Mouse (Mus musculus): ENCODE measurements around the gene Eml4. TPM values are rescaled to one million over a fixed set of nuclear protein-coding genes. Genes with fewer than 3 reads are reported as not detected.
A peak's percentile ranks its signal among the peaks of the same experiment; 100 is the strongest.

Eml4 gene
- polyA plus RNA-seq, 2 experiments: 42.5 to 47.9 TPM

- Histone ChIP-seq H3K27ac (replicated peaks; ENCODE audit: low read depth, low read length) (no peak overlapping the region), H3K36me3 (ENCODE audit: control insufficient read depth, insufficient read depth, low read length) (no peaks in the 10 kb centered on the region), H3K9me3 (ENCODE audit: control insufficient read depth, low read length) (no peaks in the 10 kb centered on the region), H3K4me2 (replicated peaks; ENCODE audit: low read depth, low read length, severe bottlenecking) (no peak overlapping the region), H3K4me3 (replicated peaks; ENCODE audit: low read length) (no peak overlapping the region), H3K4me1 (ENCODE audit: control insufficient read depth, insufficient read depth, low read length) (peaks cover 18% of the 10 kb centered on the region), H3K9ac (ENCODE audit: low read depth, low read length, severe bottlenecking) (no peak overlapping the region), H3K27me3 (ENCODE audit: control insufficient read depth, insufficient read depth, low read length) (no peaks in the 10 kb centered on the region)
- 49% methylated on average over 7 of the region's 7 CpGs for WGBS
- DNase-seq (ENCODE audit: low spot score): no peak
- TF ChIP-seq POLR2A (IDR thresholded peaks at IDR 0.05; ENCODE audit: borderline replicate concordance, extremely low read depth, insufficient read depth, insufficient read length): no peak
- ATAC-seq (ENCODE audit: low FRiP score, low read depth): no peak
These were observed 174.0 kb downstream of the Eml4 start for GRCm38 (mm10) chr17:83524753-83525152.

- DNase-seq (ENCODE audit: low spot score): no peak
- WGBS: 18% methylated on average over 8 of the region's 8 CpGs
- no peak for TF ChIP-seq POLR2A (IDR thresholded peaks at IDR 0.05; ENCODE audit: borderline replicate concordance, extremely low read depth, insufficient read depth, insufficient read length)
- ATAC-seq (ENCODE audit: low FRiP score, low read depth): no peak
- no peak overlapping the region for H3K27ac ChIP-seq (replicated peaks; ENCODE audit: low read depth, low read length)
- no peaks in the 10 kb centered on the region for H3K9me3 ChIP-seq (ENCODE audit: control insufficient read depth, low read length)
- H3K27me3 ChIP-seq (ENCODE audit: control insufficient read depth, insufficient read depth, low read length): no peaks in the 10 kb centered on the region
- H3K36me3 ChIP-seq (ENCODE audit: control insufficient read depth, insufficient read depth, low read length): no peaks in the 10 kb centered on the region
- no peak overlapping the region for H3K4me2 ChIP-seq (replicated peaks; ENCODE audit: low read depth, low read length, severe bottlenecking)
- no peak overlapping the region for H3K4me3 ChIP-seq (replicated peaks; ENCODE audit: low read length)
- H3K9ac ChIP-seq (ENCODE audit: low read depth, low read length, severe bottlenecking): no peak overlapping the region
- peaks cover 18% of the 10 kb centered on the region for H3K4me1 ChIP-seq (ENCODE audit: control insufficient read depth, insufficient read depth, low read length)
These were observed 174.9 kb downstream of the Eml4 start for GRCm38 (mm10) chr17:83525596-83525995.

- 28% methylated on average over 5 of the region's 5 CpGs for whole genome bisulfite sequencing
- no peak overlapping the region for H3K9ac ChIP-seq (ENCODE audit: low read depth, low read length, severe bottlenecking)
- H3K27me3 ChIP-seq (ENCODE audit: control insufficient read depth, insufficient read depth, low read length): no peaks in the 10 kb centered on the region
- no peaks in the 10 kb centered on the region for H3K36me3 ChIP-seq (ENCODE audit: control insufficient read depth, insufficient read depth, low read length)
- H3K4me1 ChIP-seq (ENCODE audit: control insufficient read depth, insufficient read depth, low read length): peaks cover 18% of the 10 kb centered on the region
- TF ChIP-seq POLR2A (IDR thresholded peaks at IDR 0.05; ENCODE audit: borderline replicate concordance, extremely low read depth, insufficient read depth, insufficient read length): no peak
- DNase-seq (ENCODE audit: low spot score) (no peak), ATAC-seq (ENCODE audit: low FRiP score, low read depth) (no peak)
- H3K4me2 ChIP-seq (replicated peaks; ENCODE audit: low read depth, low read length, severe bottlenecking): no peak overlapping the region
- H3K4me3 ChIP-seq (replicated peaks; ENCODE audit: low read length): no peak overlapping the region
- no peaks in the 10 kb centered on the region for H3K9me3 ChIP-seq (ENCODE audit: control insufficient read depth, low read length)
- no peak overlapping the region for H3K27ac ChIP-seq (replicated peaks; ENCODE audit: low read depth, low read length)
These were observed 175.4 kb downstream of the Eml4 start for GRCm38 (mm10) chr17:83526091-83526561.

GRCm38 (mm10) chr17:83526624-83527532 lies 176.1 kb downstream of the Eml4 start:
- peaks cover 18% of the 10 kb centered on the region for H3K4me1 ChIP-seq (ENCODE audit: control insufficient read depth, insufficient read depth, low read length)

GRCm38 (mm10) chr17:83527651-83528381 lies 177.1 kb downstream of the Eml4 start:
- H3K36me3 ChIP-seq (ENCODE audit: control insufficient read depth, insufficient read depth, low read length): no peaks in the 10 kb centered on the region
- no peak for TF ChIP-seq POLR2A (IDR thresholded peaks at IDR 0.05; ENCODE audit: borderline replicate concordance, extremely low read depth, insufficient read depth, insufficient read length)
- peak overlapping the region; percentile 11; the same call in 1 of the 2 replicates for H3K4me3 ChIP-seq (replicated peaks; ENCODE audit: low read length)
- no peaks in the 10 kb centered on the region for H3K27me3 ChIP-seq (ENCODE audit: control insufficient read depth, insufficient read depth, low read length)
- peak; percentile 26 for DNase-seq (ENCODE audit: low spot score)
- no peaks in the 10 kb centered on the region for H3K9me3 ChIP-seq (ENCODE audit: control insufficient read depth, low read length)
- H3K27ac ChIP-seq (replicated peaks; ENCODE audit: low read depth, low read length): 0 out of 2 replicates have a peak overlapping the region, but pooled peaks have one; percentile 43
- WGBS: 24% methylated on average over 17 of the region's 17 CpGs
- H3K4me2 ChIP-seq (replicated peaks; ENCODE audit: low read depth, low read length, severe bottlenecking): peak overlapping the region; percentile 40
- H3K9ac ChIP-seq (ENCODE audit: low read depth, low read length, severe bottlenecking): peak overlapping the region; percentile 36; the same call in 1 of the 2 replicates
- peak; percentile 72 for ATAC-seq (ENCODE audit: low FRiP score, low read depth)
- H3K4me1 ChIP-seq (ENCODE audit: control insufficient read depth, insufficient read depth, low read length): peaks cover 18% of the 10 kb centered on the region

More at GRCm38 (mm10) chr17:83526624-83527532, 176.1 kb downstream of the Eml4 start:
- Histone ChIP-seq H3K27me3 (ENCODE audit: control insufficient read depth, insufficient read depth, low read length) (no peaks in the 10 kb centered on the region), H3K9me3 (ENCODE audit: control insufficient read depth, low read length) (no peaks in the 10 kb centered on the region), H3K27ac (replicated peaks; ENCODE audit: low read depth, low read length) (0 out of 2 replicates have a peak overlapping the region, but pooled peaks have one; percentile 43), H3K36me3 (ENCODE audit: control insufficient read depth, insufficient read depth, low read length) (no peaks in the 10 kb centered on the region), H3K4me2 (replicated peaks; ENCODE audit: low read depth, low read length, severe bottlenecking) (peak overlapping the region; percentile 40), H3K9ac (ENCODE audit: low read depth, low read length, severe bottlenecking) (no peak overlapping the region), H3K4me3 (replicated peaks; ENCODE audit: low read length) (peak overlapping the region; percentile 11; the same call in 1 of the 2 replicates)
- ATAC-seq (ENCODE audit: low FRiP score, low read depth): peak; percentile 77
- no peak for TF ChIP-seq POLR2A (IDR thresholded peaks at IDR 0.05; ENCODE audit: borderline replicate concordance, extremely low read depth, insufficient read depth, insufficient read length)
- peak; percentile 28 for DNase-seq (ENCODE audit: low spot score)
- WGBS: 30% methylated on average over 13 of the region's 13 CpGs

Other genes starting within 250 kb of the Eml4 start
- gene Pkdcc, start 135.6 kb upstream of the Eml4 start, polyA plus RNA-seq (2012; rRNA removed): 145 and 226 TPM in 2 replicates
- gene Pkdcc, start 135.6 kb upstream of the Eml4 start, polyA plus RNA-seq (2014; fragmentation: Nextera tagmentation; extraction: Ambion mirVana): 20.4 and 20.9 TPM in 2 replicates
- gene Cox7a2l, start 166.4 kb downstream of the Eml4 start, polyA plus RNA-seq (2012; rRNA removed): 167 and 195 TPM in 2 replicates
- gene Cox7a2l, start 166.4 kb downstream of the Eml4 start, polyA plus RNA-seq (2014; fragmentation: Nextera tagmentation; extraction: Ambion mirVana): 180 and 185 TPM in 2 replicates